In the genomic region with DNA sequence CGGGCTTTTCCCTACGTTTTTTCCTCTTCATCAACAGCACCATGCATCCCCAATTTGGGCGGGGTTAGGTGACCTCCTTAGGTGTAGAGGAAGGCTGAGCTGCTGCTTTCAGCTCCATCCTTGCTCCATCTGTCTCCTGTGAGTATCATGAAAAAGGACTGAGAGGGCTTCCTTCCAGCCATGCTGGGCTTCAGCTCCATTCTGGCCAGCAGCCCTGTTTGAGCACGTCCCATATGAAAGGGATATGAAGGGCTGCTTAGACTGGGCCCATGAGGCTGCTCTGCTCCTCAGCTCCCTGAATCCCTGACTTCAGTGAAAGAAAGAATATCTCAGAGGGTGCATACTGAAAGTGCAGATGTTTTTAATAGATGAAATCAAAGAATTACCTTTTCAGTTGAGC, we compare ENCODE assay signal across 20 mouse cellular contexts.
DNase-seq lines count a peak whose midpoint lies in the region; ATAC-seq and TF ChIP-seq lines count a peak whose summit lies in the region.
"Had no signal": no experiment of that assay in that cellular context is flagged by ENCODE, and none has a peak within 500 bp of the region (broad histone marks: within the 10 kb centered on the region; RNA-seq: fewer than 3 reads in every experiment).

No protein-coding gene starts in this region.

- H3K36me3 ChIP-seq in midbrain, embryonic 16.5 days (ENCODE audit: control insufficient read depth, insufficient read depth, low read length), result no peaks in the 10 kb centered on the region
- H3K36me3 ChIP-seq in midbrain, embryonic 11.5 days (ENCODE audit: control insufficient read depth, insufficient read depth, low read length), result no peaks in the 10 kb centered on the region
- no peaks in the 10 kb centered on the region for H3K36me3 ChIP-seq in thymus, adult 2 months (ENCODE audit: control insufficient read depth, insufficient read depth, low read length)
- H3K36me3 ChIP-seq: embryonic facial prominence, embryonic 13.5 days; forebrain, embryonic 15.5 days; G1E; stomach, embryonic 15.5 days had no signal

- no peak overlapping the region for H3K9ac ChIP-seq in midbrain, embryonic 16.5 days (ENCODE audit: low read depth, low read length)
- no peak overlapping the region for H3K9ac ChIP-seq in midbrain, embryonic 11.5 days (ENCODE audit: low read length)
- H3K9ac ChIP-seq: embryonic facial prominence, embryonic 13.5 days; forebrain, embryonic 15.5 days; stomach, embryonic 15.5 days had no signal

- DNase-seq in heart, adult 11 months, result peak; percentile 80
- DNase-seq in heart, postnatal 36 days, result no peak
- no peak for DNase-seq in midbrain, embryonic 11.5 days (ENCODE audit: low spot score, missing footprints)
- DNase-seq in cerebellum, adult 9-11 months, result peak; percentile 87
- DNase-seq in thymus, adult 2 months, result no peak
- DNase-seq in adrenal gland, postnatal 14 days, result no peak
- DNase-seq: kidney, adult 18-20 months; right cerebral cortex, postnatal 25 days; thymus, adult 18-20 months had no signal

- TF ChIP-seq CTCF in thymus, adult 2 months (IDR thresholded peaks at IDR 0.05; ENCODE audit: borderline replicate concordance, control insufficient read depth, extremely low read depth, insufficient read depth, low read length, poor library complexity), result no peak

- H3K9me3 ChIP-seq in midbrain, embryonic 16.5 days (replicated peaks; ENCODE audit: control insufficient read depth, low read length, poor library complexity, severe bottlenecking), result no peaks in the 10 kb centered on the region
- no peaks in the 10 kb centered on the region for H3K9me3 ChIP-seq in midbrain, embryonic 11.5 days (ENCODE audit: control insufficient read depth, low read length)
- H3K9me3 ChIP-seq: embryonic facial prominence, embryonic 13.5 days; forebrain, embryonic 15.5 days; G1E; stomach, embryonic 15.5 days had no signal

- no peak overlapping the region for H3K4me2 ChIP-seq in midbrain, embryonic 16.5 days (ENCODE audit: low read length)
- H3K4me2 ChIP-seq in midbrain, embryonic 11.5 days, result no peak overlapping the region
- H3K4me2 ChIP-seq: embryonic facial prominence, embryonic 13.5 days; forebrain, embryonic 15.5 days; liver, embryonic 11.5 days; stomach, embryonic 15.5 days had no signal

- ATAC-seq in midbrain, embryonic 16.5 days, result peak; percentile 60; the same call in 1 of the 2 replicates
- ATAC-seq in midbrain, embryonic 11.5 days (ENCODE audit: low FRiP score), result no peak
- no peak for ATAC-seq in granulocyte monocyte progenitor cell, adult 5-6 weeks (replicated peaks; ENCODE audit: poor library complexity, severe bottlenecking)
- ATAC-seq: forebrain, embryonic 15.5 days had no signal

- WGBS in midbrain, embryonic 16.5 days, result 78% methylated on average over 4 of the region's 4 CpGs
- 83% methylated on average over 4 of the region's 4 CpGs for WGBS in midbrain, embryonic 11.5 days
- 89% methylated on average over 4 of the region's 4 CpGs for WGBS in thymus, adult 2 months

- no peaks in the 10 kb centered on the region for H3K4me1 ChIP-seq in midbrain, embryonic 16.5 days (ENCODE audit: control insufficient read depth, insufficient read depth, low read length)
- H3K4me1 ChIP-seq in midbrain, embryonic 11.5 days (ENCODE audit: control insufficient read depth, insufficient read depth, low read length), result no peaks in the 10 kb centered on the region
- H3K4me1 ChIP-seq in thymus, adult 2 months (replicated peaks; ENCODE audit: control insufficient read depth, insufficient read depth, low read length), result no peaks in the 10 kb centered on the region
- H3K4me1 ChIP-seq: embryonic facial prominence, embryonic 13.5 days; forebrain, embryonic 15.5 days; megakaryocyte, embryonic 14.5 days; stomach, embryonic 15.5 days had no signal

- H3K27me3 ChIP-seq in midbrain, embryonic 16.5 days (ENCODE audit: control insufficient read depth, insufficient read depth, low read depth, low read length), result no peaks in the 10 kb centered on the region
- H3K27me3 ChIP-seq in midbrain, embryonic 11.5 days (ENCODE audit: control insufficient read depth, insufficient read depth, low read length), result no peaks in the 10 kb centered on the region
- H3K27me3 ChIP-seq in thymus, adult 2 months (ENCODE audit: control insufficient read depth, insufficient read depth, low read length), result no peaks in the 10 kb centered on the region
- H3K27me3 ChIP-seq: embryonic facial prominence, embryonic 13.5 days; forebrain, embryonic 15.5 days; megakaryocyte, embryonic 14.5 days; stomach, embryonic 15.5 days had no signal

- H3K4me3 ChIP-seq in midbrain, embryonic 16.5 days (ENCODE audit: low read depth, low read length), result no peak overlapping the region
- H3K4me3 ChIP-seq in midbrain, embryonic 11.5 days (ENCODE audit: low read depth, low read length), result no peak overlapping the region
- no peak overlapping the region for H3K4me3 ChIP-seq in thymus, adult 2 months (ENCODE audit: control insufficient read depth, insufficient read depth, low read length)
- H3K4me3 ChIP-seq: embryonic facial prominence, embryonic 13.5 days; forebrain, embryonic 15.5 days; myocyte; stomach, embryonic 15.5 days had no signal

- TF ChIP-seq POLR2A in thymus, adult 2 months (IDR thresholded peaks at IDR 0.05; ENCODE audit: control insufficient read depth, extremely low read depth, insufficient read depth, low read length, poor library complexity), result no peak

- no peak overlapping the region for H3K27ac ChIP-seq in midbrain, embryonic 16.5 days (ENCODE audit: low read length)
- no peak overlapping the region for H3K27ac ChIP-seq in midbrain, embryonic 11.5 days (ENCODE audit: low read depth, low read length)
- no peak overlapping the region for H3K27ac ChIP-seq in thymus, adult 2 months (ENCODE audit: control insufficient read depth, insufficient read depth, low read length)
- H3K27ac ChIP-seq: embryonic facial prominence, embryonic 13.5 days; forebrain, embryonic 15.5 days; gastrocnemius, adult 2 months; kidney, postnatal 0 days; stomach, embryonic 15.5 days had no signal

- intact Hi-C loops in heart, postnatal 36 days (cut with DNase I), result no loop called here

Comparison
In these comparisons a context has a peak if more than half of its experiments do, and no peak if none do; other contexts are left out.
1. DNase-seq: peak in heart, adult 11 months (single experiment) and cerebellum, adult 9-11 months (single experiment); none in heart, postnatal 36 days (0 of 2), midbrain, embryonic 11.5 days (single experiment), thymus, adult 2 months (single experiment) and adrenal gland, postnatal 14 days (single experiment).